Mouse (Mus musculus) intestine, embryonic 14.5 days (tissue): Measurements from ENCODE around the gene Abcf3. TPM values are rescaled to one million over a fixed set of nuclear protein-coding genes. Genes with fewer than 3 reads are reported as not detected.
A peak's percentile ranks its signal among the peaks of the same experiment; 100 is the strongest.

ENCODE experiments used
- ATAC-seq: fragments of 200-750 bp; cut with Nextera tagmentation; replicated peaks from 2 replicates; pipeline ENCODE4 v1.8.0; 2017; ENCODE audit warnings: low read depth, moderate number of reproducible peaks, moderate TSS enrichment, moderate library complexity; ENCODE audit not compliant: low FRiP score, low TSS enrichment
- DNase-seq: peaks from one replicate; pipeline ENCODE4 v3.0.0-alpha.2; 2018; ENCODE audit warnings: low spot score
- H3K27ac ChIP-seq: fragments of 300-500 bp; sonication (generic); 2 replicates; pipeline ENCODE4 v1.5.1; 2014; ENCODE audit warnings: low read depth, mild to moderate bottlenecking, control low read depth
- H3K27me3 ChIP-seq: fragments of 300-500 bp; sonication (generic); replicated peaks from 2 replicates; pipeline ENCODE4 v1.6.1; 2014; ENCODE audit warnings: low read length, control low read depth; ENCODE audit not compliant: control insufficient read depth, insufficient read depth
- H3K36me3 ChIP-seq: fragments of 300-500 bp; sonication (generic); 2 replicates; pipeline ENCODE4 v1.6.1; 2014; ENCODE audit warnings: low read length, control low read depth; ENCODE audit not compliant: control insufficient read depth, insufficient read depth
- H3K4me1 ChIP-seq: fragments of 300-500 bp; sonication (generic); replicated peaks from 2 replicates; pipeline ENCODE4 v1.6.1; 2014; ENCODE audit warnings: low read length, control low read depth, mixed read lengths; ENCODE audit not compliant: control insufficient read depth, insufficient read depth
- H3K4me2 ChIP-seq: fragments of 300-500 bp; sonication (generic); 2 replicates; pipeline ENCODE4 v1.6.1; 2014; ENCODE audit warnings: low read length
- H3K4me3 ChIP-seq: fragments of 300-500 bp; sonication (generic); 2 replicates; pipeline ENCODE4 v1.5.1; 2014; ENCODE audit warnings: low read depth, low read length, control low read depth, mixed read lengths
- H3K9ac ChIP-seq: fragments of 300-500 bp; sonication (generic); 2 replicates; pipeline ENCODE4 v1.6.1; 2014; ENCODE audit warnings: mild to moderate bottlenecking, low read length
- H3K9me3 ChIP-seq: fragments of 300-500 bp; sonication (generic); 2 replicates; pipeline ENCODE4 v1.6.1; 2016; ENCODE audit warnings: low read length, control low read depth; ENCODE audit not compliant: control insufficient read depth
- WGBS: fragments of 180-500 bp; shearing (Covaris S2); extraction: QIAGEN DNeasy Blood & Tissue Kit; methylation state at CpG from one replicate; pipeline ENCODE4 v1.1.7; 2014; 5-methylcytosine and 5-hydroxymethylcytosine counted together
- polyA plus RNA-seq: library from polyadenylated mRNA; unstranded; fragments of >200 nt; fragmentation: Nextera tagmentation; extraction: Ambion mirVana; gene quantifications from 2 replicates; pipeline ENCODE4 v1.2.1, GENCODE M21; 2014

The Abcf3 gene
- polyA plus RNA-seq, 1 experiment from 2014 or later, result 47.9 TPM

DNA sequence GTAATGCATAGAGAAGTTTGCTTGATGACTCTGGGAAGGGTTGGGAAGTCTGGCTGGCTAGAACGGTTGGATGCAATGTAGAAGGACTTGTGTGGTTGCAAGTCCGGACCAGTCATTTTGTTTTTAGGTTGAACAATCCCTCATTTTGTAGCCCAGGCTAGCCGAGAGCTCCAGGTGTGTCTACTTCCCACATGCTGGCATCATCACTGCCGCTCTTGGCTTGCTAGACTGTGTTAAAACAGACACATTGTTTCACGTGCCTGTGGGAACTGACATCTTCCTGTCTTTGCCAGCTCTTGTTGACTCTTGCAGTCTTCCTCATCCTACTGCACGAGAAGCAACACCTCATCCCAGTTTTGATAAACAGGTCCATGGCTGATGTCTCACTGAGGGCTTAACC, 6.6 kb downstream of the Abcf3 start:
- 91% methylated on average over 6 of the region's 6 CpGs for WGBS
- Histone ChIP-seq H3K36me3 (peaks cover 84% of the 10 kb centered on the region), H3K27me3 (no peaks in the 10 kb centered on the region), H3K4me3 (no peak overlapping the region), H3K9me3 (no peaks in the 10 kb centered on the region), H3K27ac (no peak overlapping the region), H3K4me2 (no peak overlapping the region), H3K9ac (no peak overlapping the region), H3K4me1 (no peaks in the 10 kb centered on the region)
- DNase-seq (no peak), ATAC-seq (no peak)

- no peak overlapping the region for H3K9ac ChIP-seq
- H3K27ac ChIP-seq, result no peak overlapping the region
- no peak overlapping the region for H3K4me2 ChIP-seq
- no peaks in the 10 kb centered on the region for H3K4me1 ChIP-seq
- H3K27me3 ChIP-seq, result no peaks in the 10 kb centered on the region
- 45% methylated on average over 7 of the region's 7 CpGs for WGBS
- H3K9me3 ChIP-seq, result no peaks in the 10 kb centered on the region
- H3K36me3 ChIP-seq, result peaks cover 86% of the 10 kb centered on the region
- ATAC-seq (no peak), DNase-seq (no peak)
- H3K4me3 ChIP-seq, result no peak overlapping the region
Measured at GRCm38 (mm10) chr16:20557381-20557780, 9.0 kb downstream of the Abcf3 start.

DNA sequence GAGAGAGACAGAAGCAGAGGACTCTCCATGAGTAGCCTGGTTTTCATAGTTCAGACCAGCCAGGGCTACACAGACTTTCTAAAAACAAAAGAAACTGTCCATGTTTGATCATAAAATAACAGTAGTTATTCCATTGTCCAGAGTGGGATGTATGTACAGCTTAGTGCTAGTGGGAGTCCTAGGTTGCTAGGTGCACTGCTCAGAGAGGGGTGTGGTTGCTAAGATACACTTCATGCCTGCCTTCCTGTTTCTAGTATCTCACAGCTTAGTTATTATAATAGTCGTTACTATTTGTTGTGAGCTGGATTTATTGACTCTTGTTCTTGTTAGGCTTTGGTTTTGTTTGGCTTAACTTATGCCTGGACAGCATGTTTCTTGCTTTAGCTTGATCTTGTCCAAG, 16.7 kb downstream of the Abcf3 start:
- 50% methylated on average over 1 of the region's 1 CpGs for WGBS
- H3K9ac ChIP-seq, result no peak overlapping the region
- no peak overlapping the region for H3K27ac ChIP-seq
- no peak overlapping the region for H3K4me3 ChIP-seq
- no peak overlapping the region for H3K4me2 ChIP-seq
- ATAC-seq (no peak), DNase-seq (no peak)
- H3K9me3 ChIP-seq, result no peaks in the 10 kb centered on the region
- H3K36me3 ChIP-seq, result peaks cover 32% of the 10 kb centered on the region
- H3K27me3 ChIP-seq, result no peaks in the 10 kb centered on the region
- no peaks in the 10 kb centered on the region for H3K4me1 ChIP-seq

DNA sequence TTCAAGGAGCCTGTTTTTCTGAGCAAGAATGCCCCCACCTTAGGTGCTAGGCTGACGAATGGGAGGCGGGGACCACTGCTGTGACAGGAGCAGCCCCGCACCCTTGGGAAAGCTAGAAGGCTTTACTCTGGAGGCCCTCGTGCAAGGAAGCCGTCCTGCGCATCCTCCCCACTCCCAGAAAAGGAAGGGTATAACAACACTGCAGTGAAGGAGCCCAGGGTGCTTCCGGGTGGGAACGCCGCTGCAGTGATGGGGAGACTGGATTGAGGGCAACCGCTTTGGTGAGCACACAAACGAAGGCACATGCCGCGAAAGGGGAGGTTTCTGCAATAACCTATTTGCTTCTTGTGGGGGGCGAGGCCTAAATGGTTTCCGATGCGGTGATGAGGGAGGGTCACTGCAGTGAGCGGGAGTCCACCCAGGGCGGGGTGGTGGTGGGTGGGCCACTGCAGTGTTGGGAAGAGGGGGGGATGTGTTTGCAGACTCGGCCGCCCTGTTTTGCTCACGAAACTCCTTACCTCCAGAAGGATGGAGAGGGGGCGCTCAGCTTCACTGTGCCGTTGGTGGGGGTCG, 41.1 kb downstream of the Abcf3 start, which contains the start of gene Vwa5b2:
Vwa5b2 (plus strand) TSS at position 106 of the 573 bp plus-strand sequence.
- Histone ChIP-seq H3K27me3 (peaks cover 55% of the 10 kb centered on the region), H3K9me3 (no peaks in the 10 kb centered on the region), H3K4me2 (peak within 1 kb of the TSS; percentile 74), H3K9ac (peak within 1 kb of the TSS; percentile 34; the same call in 1 of the 2 replicates), H3K36me3 (no peaks in the 10 kb centered on the region), H3K4me3 (peak within 1 kb of the TSS; percentile 42), H3K27ac (no peak within 1 kb of the TSS), H3K4me1 (peaks cover 15% of the 10 kb centered on the region)
- under 1% methylated on average over 24 of the region's 24 CpGs for WGBS
- ATAC-seq, result peak; percentile 70; the same call in 1 of the 2 replicates
- peak; percentile 68 for DNase-seq

DNA sequence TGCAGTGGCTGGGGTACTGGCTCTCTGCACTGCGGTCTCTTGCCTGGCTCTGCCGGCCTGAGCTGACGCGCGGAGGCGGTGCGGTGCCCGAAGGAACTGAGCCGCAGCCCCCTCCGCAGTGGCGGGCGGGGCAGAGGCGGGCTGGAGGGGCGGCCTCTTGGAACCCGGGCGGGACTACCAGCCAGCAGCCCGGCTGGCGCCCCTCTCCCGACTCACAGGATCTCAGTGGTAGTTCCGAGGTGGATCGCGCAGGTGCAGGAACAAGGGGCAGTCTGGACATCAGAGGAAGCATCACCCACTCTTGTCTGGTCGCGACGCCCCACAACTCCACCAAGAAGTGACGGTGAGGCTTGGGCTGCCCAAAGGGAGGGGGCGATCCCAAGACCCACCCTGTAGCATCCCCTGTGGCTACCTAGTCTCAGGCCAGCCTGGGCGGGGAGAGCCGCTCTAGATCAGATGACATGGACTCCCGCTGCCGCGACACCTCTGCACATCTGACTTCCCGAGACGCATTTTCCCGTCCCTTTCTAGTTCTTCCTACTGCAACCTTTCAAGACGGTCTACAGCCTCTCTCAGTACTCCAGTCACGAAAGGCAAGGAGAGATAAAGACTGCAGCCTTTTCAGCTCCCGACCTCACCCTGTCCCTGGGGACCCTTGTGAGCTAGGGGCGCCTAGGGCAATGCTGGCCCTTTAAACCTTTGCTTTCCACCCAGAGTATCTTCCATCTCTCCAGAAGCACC, 41.7 kb downstream of the Abcf3 start:
- Histone ChIP-seq H3K27me3 (peaks cover 55% of the 10 kb centered on the region), H3K9ac (peak overlapping the region; percentile 34; the same call in 1 of the 2 replicates)
- WGBS, result under 1% methylated on average over 37 of the region's 39 CpGs

DNA sequence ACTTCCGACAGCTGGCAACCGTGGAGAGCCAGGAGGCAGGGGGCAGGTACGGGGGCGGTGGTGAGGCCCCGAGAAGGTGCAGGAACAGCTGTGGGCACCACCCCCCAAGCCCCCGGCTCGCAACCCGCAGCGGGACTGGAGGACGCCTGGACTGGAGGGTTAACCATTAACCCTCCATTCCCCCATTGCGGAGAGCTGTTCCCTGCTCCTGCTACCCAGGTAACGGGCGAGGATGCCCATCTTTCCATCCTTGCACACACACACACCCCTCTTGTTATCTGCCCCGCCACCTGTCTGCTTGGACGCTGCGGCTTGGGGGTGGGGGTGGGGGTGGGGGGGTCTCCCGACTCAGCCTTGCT, 42.3 kb downstream of the Abcf3 start:
- Histone ChIP-seq H3K9ac (no peak overlapping the region), H3K4me3 (peak overlapping the region; percentile 42), H3K27ac (no peak overlapping the region), H3K4me1 (peaks cover 15% of the 10 kb centered on the region), H3K27me3 (peaks cover 55% of the 10 kb centered on the region), H3K9me3 (no peaks in the 10 kb centered on the region), H3K36me3 (no peaks in the 10 kb centered on the region), H3K4me2 (peak overlapping the region; percentile 74)
- DNase-seq (no peak), ATAC-seq (peak; percentile 38)
- WGBS, result 3% methylated on average over 17 of the region's 17 CpGs

More for the DNA sequence above, 41.7 kb downstream of the Abcf3 start:
- peak overlapping the region; percentile 42 for H3K4me3 ChIP-seq
- H3K4me2 ChIP-seq, result peak overlapping the region; percentile 74
- H3K4me1 ChIP-seq, result peaks cover 15% of the 10 kb centered on the region
- H3K9me3 ChIP-seq, result no peaks in the 10 kb centered on the region
- DNase-seq (peak; percentile 78), ATAC-seq (peak; percentile 76)
- no peak overlapping the region for H3K27ac ChIP-seq
- H3K36me3 ChIP-seq, result no peaks in the 10 kb centered on the region

DNA sequence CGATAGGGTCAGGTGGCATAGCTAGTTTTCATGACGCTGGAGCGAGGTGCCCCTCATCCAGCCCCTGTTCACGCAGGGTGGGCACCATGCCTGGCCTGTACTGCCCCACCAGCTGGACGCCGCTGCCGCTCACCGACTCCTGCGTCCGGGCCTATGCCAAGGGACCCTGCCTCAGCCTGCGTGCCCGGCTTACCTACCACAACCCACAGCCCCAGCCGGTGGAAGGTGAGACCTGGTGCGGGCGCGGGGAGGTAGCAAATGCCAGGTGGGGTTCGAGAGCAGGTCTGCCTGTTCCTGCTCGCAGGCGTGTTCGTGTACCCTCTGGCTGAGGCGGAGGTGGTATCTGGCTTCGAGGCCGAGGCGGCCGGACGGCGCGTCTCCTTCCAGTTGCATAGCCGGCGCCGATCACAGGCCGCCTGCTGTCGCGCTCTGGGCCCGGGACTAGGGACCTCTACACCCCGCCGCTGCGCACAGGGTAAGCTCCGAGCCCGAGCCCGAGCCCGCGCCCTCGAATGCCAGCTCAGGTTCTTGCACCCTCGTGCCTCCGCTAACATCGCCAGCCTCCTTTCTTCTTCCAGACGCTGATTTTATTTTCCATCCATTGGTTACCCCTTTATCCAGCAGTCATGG, 42.8 kb downstream of the Abcf3 start:
- Histone ChIP-seq H3K4me2 (peak overlapping the region; percentile 74), H3K36me3 (no peaks in the 10 kb centered on the region), H3K4me3 (peak overlapping the region; percentile 42), H3K4me1 (peaks cover 15% of the 10 kb centered on the region), H3K9me3 (no peaks in the 10 kb centered on the region), H3K9ac (no peak overlapping the region), H3K27ac (no peak overlapping the region), H3K27me3 (peaks cover 55% of the 10 kb centered on the region)
- no peak for ATAC-seq
- WGBS, result 6% methylated on average over 48 of the region's 48 CpGs
- peak; percentile 60 for DNase-seq

DNA sequence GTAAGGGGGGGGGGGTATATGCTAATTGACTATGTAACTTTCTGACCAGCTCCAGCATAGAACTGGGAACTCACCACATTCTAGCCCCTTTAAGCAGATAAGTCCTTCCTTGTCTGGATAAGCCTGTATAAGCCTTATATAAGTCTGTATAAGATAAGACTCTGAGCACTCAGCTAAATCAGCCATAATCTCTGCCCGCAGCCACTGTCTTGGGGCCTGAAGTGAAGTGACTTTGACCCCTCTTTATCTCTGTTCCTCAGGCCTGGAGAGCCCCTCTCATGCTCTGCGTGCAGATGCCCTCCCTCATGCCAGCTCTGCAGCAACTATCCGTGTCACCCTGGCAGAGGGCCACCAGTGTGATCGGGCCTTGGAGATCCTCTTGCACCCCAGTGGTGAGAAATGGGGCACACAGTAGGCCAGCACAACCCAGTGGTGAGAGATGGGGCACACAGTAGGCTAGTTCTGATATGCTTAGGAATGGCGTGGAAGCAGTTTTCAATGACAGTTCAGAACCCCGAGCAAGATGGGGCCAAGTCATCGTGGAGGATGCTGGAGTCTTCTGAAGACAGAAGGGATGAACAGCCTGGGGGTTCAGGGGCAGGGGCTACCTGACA, 46.8 kb downstream of the Abcf3 start:
- peaks cover 37% of the 10 kb centered on the region for H3K27me3 ChIP-seq
- no peak overlapping the region for H3K9ac ChIP-seq
- no peak overlapping the region for H3K27ac ChIP-seq
- no peak for ATAC-seq
- no peak overlapping the region for H3K4me2 ChIP-seq
- no peak for DNase-seq
- H3K9me3 ChIP-seq, result no peaks in the 10 kb centered on the region
- H3K36me3 ChIP-seq, result no peaks in the 10 kb centered on the region
- no peak overlapping the region for H3K4me3 ChIP-seq
- peaks cover 7% of the 10 kb centered on the region for H3K4me1 ChIP-seq
- WGBS, result 73% methylated on average over 7 of the region's 7 CpGs
